Mouse (Mus musculus): ENCODE measurements around the gene Ssh2. TPM values are rescaled to one million over a fixed set of nuclear protein-coding genes. Genes with fewer than 3 reads are reported as not detected.
A peak's percentile ranks its signal among the peaks of the same experiment; 100 is the strongest.

Ssh2 gene
- polyA plus RNA-seq, 1 experiment = not detected

- TF ChIP-seq POLR2A (IDR thresholded peaks at IDR 0.05; ENCODE audit: insufficient read depth, low read depth, low read length) (no peak), CTCF (IDR thresholded peaks at IDR 0.05; ENCODE audit: insufficient read depth, low read depth, low read length) (no peak)
- Histone ChIP-seq H3K4me1 (ENCODE audit: control insufficient read depth, insufficient read depth, low read length) (no peaks in the 10 kb centered on the region), H3K27ac (ENCODE audit: insufficient read depth, low read depth, low read length) (no peak overlapping the region), H3K4me3 (ENCODE audit: insufficient read depth, low read depth, low read length) (no peak overlapping the region)
- WGBS = 83% methylated on average over 3 of the region's 3 CpGs
Measured at GRCm38 (mm10) chr11:77307205-77307604, 91.1 kb downstream of the Ssh2 start.

- WGBS = 4% methylated on average over 1 of the region's 1 CpGs
- Histone ChIP-seq H3K4me3 (ENCODE audit: insufficient read depth, low read depth, low read length) (no peak overlapping the region), H3K4me1 (ENCODE audit: control insufficient read depth, insufficient read depth, low read length) (no peaks in the 10 kb centered on the region), H3K27ac (ENCODE audit: insufficient read depth, low read depth, low read length) (no peak overlapping the region)
- TF ChIP-seq CTCF (IDR thresholded peaks at IDR 0.05; ENCODE audit: insufficient read depth, low read depth, low read length) = no peak
- no peak for TF ChIP-seq POLR2A (IDR thresholded peaks at IDR 0.05; ENCODE audit: insufficient read depth, low read depth, low read length)
Measured at GRCm38 (mm10) chr11:77308533-77308932, 92.4 kb downstream of the Ssh2 start.

- TF ChIP-seq POLR2A (IDR thresholded peaks at IDR 0.05; ENCODE audit: insufficient read depth, low read depth, low read length) (no peak), CTCF (IDR thresholded peaks at IDR 0.05; ENCODE audit: insufficient read depth, low read depth, low read length) (no peak)
- Histone ChIP-seq H3K27ac (ENCODE audit: insufficient read depth, low read depth, low read length) (no peak overlapping the region), H3K4me3 (ENCODE audit: insufficient read depth, low read depth, low read length) (no peak overlapping the region), H3K4me1 (ENCODE audit: control insufficient read depth, insufficient read depth, low read length) (no peaks in the 10 kb centered on the region)
- 57% methylated on average over 3 of the region's 3 CpGs for WGBS
Measured at GRCm38 (mm10) chr11:77317721-77318477, 101.8 kb downstream of the Ssh2 start.

- TF ChIP-seq POLR2A (IDR thresholded peaks at IDR 0.05; ENCODE audit: insufficient read depth, low read depth, low read length) = no peak
- H3K27ac ChIP-seq (ENCODE audit: insufficient read depth, low read depth, low read length) = no peak overlapping the region
- H3K4me1 ChIP-seq (ENCODE audit: control insufficient read depth, insufficient read depth, low read length) = no peaks in the 10 kb centered on the region
- no peak overlapping the region for H3K4me3 ChIP-seq (ENCODE audit: insufficient read depth, low read depth, low read length)
Measured at GRCm38 (mm10) chr11:77318478-77319118, 102.5 kb downstream of the Ssh2 start.

GRCm38 (mm10) chr11:77321214-77321613 lies 105.1 kb downstream of the Ssh2 start:
- no peak overlapping the region for H3K4me3 ChIP-seq (ENCODE audit: insufficient read depth, low read depth, low read length)
- H3K4me1 ChIP-seq (ENCODE audit: control insufficient read depth, insufficient read depth, low read length) = no peaks in the 10 kb centered on the region
- H3K27ac ChIP-seq (ENCODE audit: insufficient read depth, low read depth, low read length) = no peak overlapping the region
- 43% methylated on average over 1 of the region's 1 CpGs for WGBS
- TF ChIP-seq POLR2A (IDR thresholded peaks at IDR 0.05; ENCODE audit: insufficient read depth, low read depth, low read length) (no peak), CTCF (IDR thresholded peaks at IDR 0.05; ENCODE audit: insufficient read depth, low read depth, low read length) (no peak)

- WGBS = 92% methylated on average over 2 of the region's 2 CpGs
- no peak for TF ChIP-seq CTCF (IDR thresholded peaks at IDR 0.05; ENCODE audit: insufficient read depth, low read depth, low read length)
- TF ChIP-seq POLR2A (IDR thresholded peaks at IDR 0.05; ENCODE audit: insufficient read depth, low read depth, low read length) = no peak
- Histone ChIP-seq H3K27ac (ENCODE audit: insufficient read depth, low read depth, low read length) (no peak overlapping the region), H3K4me1 (ENCODE audit: control insufficient read depth, insufficient read depth, low read length) (no peaks in the 10 kb centered on the region), H3K4me3 (ENCODE audit: insufficient read depth, low read depth, low read length) (no peak overlapping the region)
Measured at GRCm38 (mm10) chr11:77330529-77330928, 114.4 kb downstream of the Ssh2 start.

GRCm38 (mm10) chr11:77347273-77347672 lies 131.2 kb downstream of the Ssh2 start:
- WGBS = 89% methylated on average over 4 of the region's 4 CpGs
- TF ChIP-seq CTCF (IDR thresholded peaks at IDR 0.05; ENCODE audit: insufficient read depth, low read depth, low read length) = no peak
- no peak for TF ChIP-seq POLR2A (IDR thresholded peaks at IDR 0.05; ENCODE audit: insufficient read depth, low read depth, low read length)
- Histone ChIP-seq H3K27ac (ENCODE audit: insufficient read depth, low read depth, low read length) (no peak overlapping the region), H3K4me1 (ENCODE audit: control insufficient read depth, insufficient read depth, low read length) (peaks cover 8% of the 10 kb centered on the region; the same call in 1 of the 2 replicates), H3K4me3 (ENCODE audit: insufficient read depth, low read depth, low read length) (no peak overlapping the region)

- TF ChIP-seq POLR2A (IDR thresholded peaks at IDR 0.05; ENCODE audit: insufficient read depth, low read depth, low read length) = no peak
- no peak for TF ChIP-seq CTCF (IDR thresholded peaks at IDR 0.05; ENCODE audit: insufficient read depth, low read depth, low read length)
- Histone ChIP-seq H3K4me3 (ENCODE audit: insufficient read depth, low read depth, low read length) (peak overlapping the region; percentile 57), H3K4me1 (ENCODE audit: control insufficient read depth, insufficient read depth, low read length) (peaks cover 8% of the 10 kb centered on the region; the same call in 1 of the 2 replicates), H3K27ac (ENCODE audit: insufficient read depth, low read depth, low read length) (no peak overlapping the region)
- WGBS = under 1% methylated on average over 54 of the region's 54 CpGs
Measured at GRCm38 (mm10) chr11:77348142-77348741, 132.2 kb downstream of the Ssh2 start.

GRCm38 (mm10) chr11:77348985-77349384 lies 132.9 kb downstream of the Ssh2 start:
- Histone ChIP-seq H3K27ac (ENCODE audit: insufficient read depth, low read depth, low read length) (no peak overlapping the region), H3K4me1 (ENCODE audit: control insufficient read depth, insufficient read depth, low read length) (peaks cover 8% of the 10 kb centered on the region; the same call in 1 of the 2 replicates), H3K4me3 (ENCODE audit: insufficient read depth, low read depth, low read length) (no peak overlapping the region)
- 60% methylated on average over 6 of the region's 6 CpGs for WGBS
- TF ChIP-seq POLR2A (IDR thresholded peaks at IDR 0.05; ENCODE audit: insufficient read depth, low read depth, low read length) = no peak
- TF ChIP-seq CTCF (IDR thresholded peaks at IDR 0.05; ENCODE audit: insufficient read depth, low read depth, low read length) = no peak
